Mouse (Mus musculus): ENCODE results near the gene Ube2n.

DNA sequence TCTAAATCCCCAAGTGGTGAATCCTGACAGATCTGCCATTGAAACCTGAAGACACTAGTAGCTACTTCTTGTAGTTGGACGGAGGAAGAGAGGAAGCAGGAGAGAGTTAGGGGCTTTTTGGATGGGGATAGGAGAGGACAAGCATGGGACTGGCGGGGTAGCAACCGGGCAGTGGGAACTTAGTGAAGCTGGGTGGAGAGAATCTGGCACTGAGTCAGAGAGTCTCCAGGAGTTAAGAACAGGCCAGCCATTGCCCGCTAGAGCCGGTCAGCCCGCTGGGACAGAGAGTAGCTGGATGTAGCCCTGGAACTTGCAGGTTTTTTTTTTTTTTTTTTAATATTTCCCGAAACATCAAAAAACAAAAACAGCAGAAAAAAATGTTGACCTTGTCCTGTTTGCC is 18.4 kb downstream of the Ube2n start:
- no peak for TF ChIP-seq GATA1 (IDR thresholded peaks at IDR 0.05; ENCODE audit: borderline replicate concordance, low read length)
- no peak for TF ChIP-seq FLI1 (IDR thresholded peaks at IDR 0.05; ENCODE audit: low read length)
